Mouse (Mus musculus) lung, embryonic 15.5 days (tissue): ENCODE results near the gene B3galt4. TPM values are rescaled to one million over a fixed set of nuclear protein-coding genes. Genes with fewer than 3 reads are reported as not detected.

Experiments used
- ATAC-seq: fragments of 200-750 bp; cut with Nextera tagmentation; 2 replicates; pipeline ENCODE4 v1.8.0; 2017; ENCODE audit warnings: moderate number of reproducible peaks, borderline replicate concordance; ENCODE audit not compliant: low FRiP score, low TSS enrichment; ENCODE audit errors: extremely low read depth
- H3K27ac ChIP-seq: fragments of 300-500 bp; sonication (generic); 2 replicates; pipeline ENCODE4 v1.5.1; 2015; ENCODE audit warnings: moderate library complexity, mild to moderate bottlenecking, inconsistent platforms
- H3K27me3 ChIP-seq: fragments of 300-500 bp; sonication (generic); 2 replicates; pipeline ENCODE4 v1.6.1; 2015; ENCODE audit warnings: inconsistent platforms
- H3K36me3 ChIP-seq: fragments of 300-500 bp; sonication (generic); 2 replicates; pipeline ENCODE4 v1.6.1; 2015; ENCODE audit warnings: inconsistent platforms
- H3K4me1 ChIP-seq: fragments of 300-500 bp; sonication (generic); 2 replicates; pipeline ENCODE4 v1.6.1; 2015; ENCODE audit warnings: inconsistent platforms
- H3K4me2 ChIP-seq: fragments of 300-500 bp; sonication (generic); 2 replicates; pipeline ENCODE4 v1.6.1; 2015; ENCODE audit warnings: inconsistent platforms, mild to moderate bottlenecking, moderate library complexity
- H3K4me3 ChIP-seq: fragments of 300-500 bp; sonication (generic); 2 replicates; pipeline ENCODE4 v1.5.1; 2015; ENCODE audit warnings: mild to moderate bottlenecking, inconsistent platforms
- H3K9ac ChIP-seq: fragments of 300-500 bp; sonication (generic); 2 replicates; pipeline ENCODE4 v1.6.1; 2015; ENCODE audit warnings: inconsistent platforms
- H3K9me3 ChIP-seq: fragments of 300-500 bp; sonication (generic); 2 replicates; pipeline ENCODE4 v1.6.1; 2016; ENCODE audit warnings: inconsistent platforms
- WGBS: fragments of 180-500 bp; shearing (Covaris S2); methylation state at CpG from one replicate; pipeline ENCODE4 v1.1.7; 2015; 5-methylcytosine and 5-hydroxymethylcytosine counted together
- polyA plus RNA-seq: library from polyadenylated mRNA; unstranded; fragments of >200 nt; fragmentation: Nextera tagmentation; extraction: Ambion mirVana; gene quantifications from 2 replicates; pipeline ENCODE4 v1.2.1, GENCODE M21; 2015

The B3galt4 gene
- polyA plus RNA-seq, 1 experiment from 2014 or later, result 3.8 TPM

DNA sequence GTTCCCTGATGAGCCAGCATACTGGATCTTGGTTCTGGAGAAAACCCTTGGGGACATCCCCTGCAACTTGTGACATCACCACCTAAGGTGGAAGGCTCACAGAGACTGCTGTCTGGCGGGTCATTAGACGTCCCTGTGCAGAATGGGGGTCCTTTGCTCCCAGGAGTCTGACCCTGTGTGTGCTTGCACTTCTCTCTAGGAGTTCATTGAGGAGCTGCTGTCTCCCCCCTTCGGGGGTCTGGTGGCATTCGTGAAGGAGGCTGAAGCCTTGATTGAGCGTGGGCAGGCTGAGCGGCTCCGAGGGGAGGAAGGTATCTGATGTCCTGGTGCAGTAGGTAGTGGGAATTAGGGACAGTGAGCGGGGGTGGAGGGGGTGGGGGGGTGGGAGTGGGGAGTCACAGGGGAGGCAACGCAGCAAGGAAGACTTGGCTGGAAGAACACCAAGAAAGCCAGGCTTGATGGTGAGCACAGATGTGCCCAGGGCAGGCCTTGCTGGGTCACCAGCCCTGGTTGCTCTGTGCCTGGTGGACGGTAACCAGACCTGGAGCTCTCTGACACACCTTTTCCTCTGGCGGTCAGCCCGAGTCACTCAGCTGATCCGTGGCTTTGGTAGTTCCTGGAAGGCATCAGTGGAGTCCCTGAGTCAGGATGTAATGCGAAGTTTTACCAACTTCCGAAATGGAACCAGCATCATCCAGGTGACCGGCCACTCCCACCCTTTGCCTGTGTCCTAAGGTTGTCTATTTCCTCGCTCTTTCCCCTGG is 14.0 kb upstream of the B3galt4 start:
- H3K9ac ChIP-seq, result no peak overlapping the region
- H3K4me3 ChIP-seq, result no peak overlapping the region
- H3K27ac ChIP-seq, result no peak overlapping the region
- no peaks in the 10 kb centered on the region for H3K4me1 ChIP-seq
- no peak overlapping the region for H3K4me2 ChIP-seq
- 88% methylated on average over 17 of the region's 17 CpGs for WGBS
- H3K9me3 ChIP-seq, result no peaks in the 10 kb centered on the region
- no peaks in the 10 kb centered on the region for H3K27me3 ChIP-seq
- no peak for ATAC-seq
- peaks cover 38% of the 10 kb centered on the region for H3K36me3 ChIP-seq

DNA sequence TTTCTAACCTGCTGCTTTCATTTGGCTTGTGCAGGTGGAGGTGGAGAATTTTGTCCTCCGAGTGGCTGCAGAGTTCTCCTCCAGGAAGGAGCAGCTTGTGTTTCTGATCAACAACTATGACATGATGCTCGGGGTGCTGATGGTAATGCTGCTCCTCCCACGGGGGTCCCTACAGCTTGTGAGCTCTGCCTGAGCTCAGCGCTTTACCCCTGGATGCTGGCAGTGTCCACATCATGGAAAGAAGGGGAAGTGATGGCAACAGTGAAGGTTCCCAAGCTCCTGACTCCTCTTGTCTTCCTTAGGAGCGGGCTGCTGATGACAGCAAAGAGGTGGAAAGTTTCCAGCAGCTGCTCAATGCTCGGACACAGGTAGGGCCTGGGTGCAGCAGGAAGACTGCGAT is 11.6 kb upstream of the B3galt4 start:
- no peaks in the 10 kb centered on the region for H3K9me3 ChIP-seq
- WGBS, result 89% methylated on average over 7 of the region's 7 CpGs
- H3K27me3 ChIP-seq, result no peaks in the 10 kb centered on the region
- no peaks in the 10 kb centered on the region for H3K4me1 ChIP-seq
- H3K36me3 ChIP-seq, result peaks cover 56% of the 10 kb centered on the region
- no peak overlapping the region for H3K4me3 ChIP-seq
- ATAC-seq, result no peak
- no peak overlapping the region for H3K9ac ChIP-seq
- H3K27ac ChIP-seq, result no peak overlapping the region
- H3K4me2 ChIP-seq, result no peak overlapping the region

DNA sequence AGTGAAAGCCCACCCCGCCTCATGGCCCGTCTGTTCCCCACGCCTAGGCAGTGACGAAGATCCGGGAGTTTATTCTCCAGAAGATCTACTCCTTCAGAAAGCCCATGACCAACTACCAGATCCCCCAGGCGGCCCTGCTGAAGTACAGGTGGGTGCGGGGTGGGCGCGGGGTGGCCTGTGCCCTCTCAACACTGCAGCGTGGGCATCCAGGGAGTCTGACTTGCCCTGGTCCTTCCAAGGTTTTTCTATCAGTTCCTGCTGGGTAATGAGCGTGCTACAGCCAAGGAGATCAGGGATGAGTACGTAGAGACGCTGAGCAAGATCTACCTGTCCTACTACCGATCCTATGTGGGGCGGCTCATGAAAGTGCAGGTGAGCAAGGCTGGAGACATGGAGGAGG is 8.7 kb upstream of the B3galt4 start:
- 91% methylated on average over 15 of the region's 15 CpGs for WGBS
- no peak overlapping the region for H3K4me2 ChIP-seq
- no peak overlapping the region for H3K27ac ChIP-seq
- ATAC-seq, result no peak
- no peak overlapping the region for H3K4me3 ChIP-seq
- no peak overlapping the region for H3K9ac ChIP-seq
- peaks cover 9% of the 10 kb centered on the region; the same call in 1 of the 2 replicates for H3K4me1 ChIP-seq
- H3K27me3 ChIP-seq, result no peaks in the 10 kb centered on the region
- no peaks in the 10 kb centered on the region for H3K9me3 ChIP-seq
- peaks cover 51% of the 10 kb centered on the region for H3K36me3 ChIP-seq

DNA sequence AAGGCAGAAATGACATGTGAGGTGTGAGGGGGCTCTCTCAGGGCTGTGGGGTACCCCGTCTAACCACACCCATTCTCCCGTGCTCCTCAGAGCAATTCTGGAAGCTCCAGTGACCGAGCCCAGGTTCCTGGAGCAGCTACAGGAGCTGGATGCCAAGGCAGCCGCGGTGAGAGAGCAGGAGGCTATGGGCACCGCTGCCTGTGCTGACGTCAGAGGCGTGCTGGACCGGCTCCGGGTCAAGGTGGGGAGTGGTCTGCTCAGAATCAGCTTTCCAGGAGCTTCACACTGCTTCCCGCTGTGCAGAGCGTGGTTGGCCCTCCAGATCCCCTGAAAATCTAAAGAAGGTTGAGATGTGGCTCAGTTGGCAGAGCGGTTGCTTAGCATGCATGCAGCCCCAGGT is 7.8 kb upstream of the B3galt4 start:
- WGBS, result 94% methylated on average over 13 of the region's 13 CpGs
- H3K9me3 ChIP-seq, result no peaks in the 10 kb centered on the region
- no peaks in the 10 kb centered on the region for H3K27me3 ChIP-seq
- H3K4me3 ChIP-seq, result no peak overlapping the region
- peaks cover 14% of the 10 kb centered on the region for H3K4me1 ChIP-seq
- no peak overlapping the region for H3K27ac ChIP-seq
- no peak overlapping the region for H3K9ac ChIP-seq
- H3K4me2 ChIP-seq, result no peak overlapping the region
- H3K36me3 ChIP-seq, result peaks cover 50% of the 10 kb centered on the region
- ATAC-seq, result no peak

DNA sequence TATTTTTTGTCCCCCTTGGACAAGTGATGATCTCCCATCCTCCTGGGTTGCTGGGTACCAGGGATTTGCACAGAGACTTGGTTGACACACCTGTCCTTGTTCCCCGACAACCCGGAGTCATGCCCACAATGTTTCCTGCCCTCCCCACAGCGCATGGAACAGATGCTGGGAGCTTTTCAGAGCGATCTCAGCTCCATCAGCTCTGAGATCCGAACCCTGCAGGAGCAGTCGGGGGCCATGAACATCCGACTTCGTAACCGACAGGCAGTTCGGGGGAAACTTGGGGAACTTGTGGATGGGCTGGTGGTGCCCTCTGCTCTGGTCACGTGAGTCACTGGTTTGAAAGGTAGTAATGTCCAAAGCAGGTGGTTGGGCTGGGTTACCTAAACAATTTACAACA is 7.2 kb upstream of the B3galt4 start:
- H3K9me3 ChIP-seq, result no peaks in the 10 kb centered on the region
- WGBS, result 91% methylated on average over 11 of the region's 11 CpGs
- H3K4me1 ChIP-seq, result peaks cover 21% of the 10 kb centered on the region
- H3K27me3 ChIP-seq, result no peaks in the 10 kb centered on the region
- H3K9ac ChIP-seq, result no peak overlapping the region
- H3K4me3 ChIP-seq, result no peak overlapping the region
- no peak overlapping the region for H3K4me2 ChIP-seq
- H3K36me3 ChIP-seq, result peaks cover 52% of the 10 kb centered on the region
- ATAC-seq, result no peak
- no peak overlapping the region for H3K27ac ChIP-seq

DNA sequence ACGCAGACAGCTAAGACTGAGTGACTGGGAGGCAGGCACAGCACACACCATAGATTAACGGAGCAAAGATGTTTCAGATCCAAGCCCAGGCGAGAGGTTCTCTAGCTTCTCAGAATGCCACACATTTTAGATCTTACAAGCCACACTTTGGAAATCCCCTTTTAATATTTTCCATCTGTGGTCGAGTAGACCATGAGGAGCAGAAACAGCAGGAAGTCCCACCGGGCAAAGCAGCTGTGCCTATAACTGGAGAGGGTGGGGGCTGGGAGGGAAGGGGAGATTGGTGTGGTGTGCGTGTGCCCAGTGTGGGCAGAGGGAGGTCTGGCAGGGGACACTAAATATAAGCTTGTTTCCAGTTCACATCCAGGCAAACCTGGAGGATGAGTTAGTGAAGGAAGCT is 6.2 kb upstream of the B3galt4 start:
- H3K27me3 ChIP-seq, result no peaks in the 10 kb centered on the region
- no peaks in the 10 kb centered on the region for H3K9me3 ChIP-seq
- no peak for ATAC-seq
- peaks cover 52% of the 10 kb centered on the region for H3K36me3 ChIP-seq
- H3K27ac ChIP-seq, result no peak overlapping the region
- H3K4me3 ChIP-seq, result no peak overlapping the region
- 82% methylated on average over 6 of the region's 6 CpGs for WGBS
- H3K9ac ChIP-seq, result no peak overlapping the region
- peaks cover 31% of the 10 kb centered on the region for H3K4me1 ChIP-seq
- H3K4me2 ChIP-seq, result no peak overlapping the region

DNA sequence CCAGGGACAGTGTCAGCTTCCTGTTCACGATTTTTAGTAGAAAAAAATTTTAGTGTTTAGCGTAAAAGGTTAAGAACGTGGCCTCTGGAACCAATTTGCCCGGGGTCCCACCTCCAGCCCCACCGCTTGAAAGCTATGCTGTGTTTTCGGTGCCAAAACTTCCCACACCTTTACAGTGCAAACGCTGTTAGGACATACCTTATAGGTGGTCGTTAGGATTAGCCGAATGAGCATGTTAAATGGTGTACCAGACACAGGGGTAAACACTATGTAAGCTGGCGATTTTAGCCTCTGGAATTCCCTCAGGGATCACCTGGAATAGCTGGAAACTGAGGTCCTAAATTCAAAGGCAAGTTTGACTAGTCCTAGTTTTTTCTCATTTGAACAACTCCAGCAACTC is 5.0 kb upstream of the B3galt4 start:
- Histone ChIP-seq H3K27ac (peak overlapping the region; percentile 85; the same call in 1 of the 2 replicates), H3K36me3 (peaks cover 52% of the 10 kb centered on the region)
- 5% methylated on average over 10 of the region's 10 CpGs for WGBS

DNA sequence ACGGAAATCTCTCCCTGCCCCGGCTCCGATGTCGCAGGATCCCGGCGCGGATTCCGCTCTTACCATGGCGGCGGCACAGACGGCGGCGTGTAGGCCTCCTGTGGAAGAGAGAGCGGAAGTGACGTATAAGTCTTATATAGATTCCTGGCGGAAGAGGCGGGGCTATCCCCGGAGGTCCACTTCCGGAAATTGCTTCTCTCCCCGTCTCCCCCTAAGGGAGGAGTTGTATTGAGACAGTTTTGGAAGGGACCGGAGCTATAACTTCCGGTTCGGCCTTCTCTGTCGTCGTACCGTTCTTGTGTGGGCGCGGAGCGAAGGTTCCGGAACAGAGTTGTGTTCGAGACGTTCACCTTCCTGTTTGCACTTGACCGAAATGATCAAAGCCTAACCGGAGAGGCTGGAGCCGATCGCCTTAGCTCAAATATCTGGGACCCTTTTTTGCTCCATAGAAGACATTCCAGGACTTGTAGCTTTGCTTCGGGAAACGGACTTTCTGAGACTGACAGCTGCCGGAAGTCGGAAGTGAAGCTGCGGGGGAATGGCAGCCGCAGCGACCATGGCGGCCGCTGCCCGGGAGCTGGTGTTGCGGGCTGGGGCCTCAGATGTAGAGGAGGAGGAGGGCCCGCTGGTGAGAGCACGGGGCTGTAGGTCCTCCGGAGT is 4.4 kb upstream of the B3galt4 start, which contains the start of the genes Vps52 and Rps18:
Vps52 (plus strand) TSS at position 258 of the 660 bp plus-strand sequence.
Rps18 (minus strand) TSS at position 447 of the 660 bp plus-strand sequence.
- WGBS, result under 1% methylated on average over 50 of the region's 50 CpGs
- Histone ChIP-seq H3K27me3 (no peaks in the 10 kb centered on the region), H3K9me3 (no peaks in the 10 kb centered on the region), H3K36me3 (peaks cover 48% of the 10 kb centered on the region), H3K4me1 (peaks cover 48% of the 10 kb centered on the region), H3K4me3 (peak within 1 kb of the TSS; percentile 75), H3K27ac (peak within 1 kb of the TSS; percentile 88), H3K4me2 (peak within 1 kb of the TSS; percentile 82), H3K9ac (peak within 1 kb of the TSS; percentile 94)
- ATAC-seq, result peak; percentile 86

More for the DNA sequence above, 5.0 kb upstream of the B3galt4 start:
- no peaks in the 10 kb centered on the region for H3K27me3 ChIP-seq
- H3K9ac ChIP-seq, result peak overlapping the region; percentile 78
- peak overlapping the region; percentile 75 for H3K4me3 ChIP-seq
- H3K9me3 ChIP-seq, result no peaks in the 10 kb centered on the region
- H3K4me2 ChIP-seq, result peak overlapping the region; percentile 82
- no peak for ATAC-seq
- H3K4me1 ChIP-seq, result peaks cover 42% of the 10 kb centered on the region

DNA sequence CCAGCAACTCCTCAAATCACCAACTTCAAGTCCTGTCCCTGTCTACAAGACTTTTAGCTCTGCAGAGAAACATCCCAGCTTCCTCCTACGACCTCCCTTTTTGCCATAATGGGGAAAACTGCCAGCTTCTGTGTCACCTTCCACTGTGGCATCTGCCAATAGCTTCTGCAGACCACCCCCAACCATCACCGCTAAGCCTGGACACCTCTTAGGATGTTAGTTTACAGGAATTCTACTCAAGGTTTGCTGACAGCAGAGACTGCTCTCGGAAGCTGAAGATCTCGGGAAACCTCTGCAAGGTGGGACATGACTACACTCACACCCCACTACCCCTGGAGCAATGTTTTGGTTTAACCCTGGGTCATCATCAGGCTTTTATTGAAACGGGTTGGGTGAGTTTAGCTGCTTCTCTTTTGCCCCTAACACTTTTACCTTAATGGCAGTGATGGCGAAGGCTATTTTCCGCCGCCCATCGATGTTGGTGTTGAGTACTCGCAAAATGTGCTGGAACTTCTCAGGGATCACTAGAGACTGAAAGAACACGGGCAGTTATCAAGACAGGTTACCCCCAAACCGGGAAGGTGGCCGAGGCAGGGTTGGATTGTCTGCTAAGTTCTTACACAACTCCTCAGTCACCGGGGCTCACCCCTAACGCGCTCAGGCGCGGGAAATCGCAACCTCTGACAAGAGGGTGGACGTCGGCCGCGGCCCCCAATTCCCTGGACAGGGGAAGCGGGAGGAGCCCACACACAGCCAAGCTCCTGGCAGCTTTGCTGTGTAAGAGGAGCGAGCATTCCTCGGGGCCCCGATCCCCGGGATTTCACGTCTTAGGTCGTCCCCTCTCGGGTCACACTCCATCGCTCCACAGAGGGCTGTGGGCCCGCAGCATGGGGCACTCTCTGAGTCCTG is 3.6 kb upstream of the B3galt4 start:
- Histone ChIP-seq H3K4me1 (peaks cover 55% of the 10 kb centered on the region), H3K36me3 (peaks cover 44% of the 10 kb centered on the region), H3K27me3 (no peaks in the 10 kb centered on the region), H3K9ac (peak overlapping the region; percentile 94), H3K4me3 (peak overlapping the region; percentile 75), H3K4me2 (peak overlapping the region; percentile 76), H3K9me3 (no peaks in the 10 kb centered on the region), H3K27ac (peak overlapping the region; percentile 88)
- peak; percentile 23 for ATAC-seq
- under 1% methylated on average over 33 of the region's 33 CpGs for WGBS

DNA sequence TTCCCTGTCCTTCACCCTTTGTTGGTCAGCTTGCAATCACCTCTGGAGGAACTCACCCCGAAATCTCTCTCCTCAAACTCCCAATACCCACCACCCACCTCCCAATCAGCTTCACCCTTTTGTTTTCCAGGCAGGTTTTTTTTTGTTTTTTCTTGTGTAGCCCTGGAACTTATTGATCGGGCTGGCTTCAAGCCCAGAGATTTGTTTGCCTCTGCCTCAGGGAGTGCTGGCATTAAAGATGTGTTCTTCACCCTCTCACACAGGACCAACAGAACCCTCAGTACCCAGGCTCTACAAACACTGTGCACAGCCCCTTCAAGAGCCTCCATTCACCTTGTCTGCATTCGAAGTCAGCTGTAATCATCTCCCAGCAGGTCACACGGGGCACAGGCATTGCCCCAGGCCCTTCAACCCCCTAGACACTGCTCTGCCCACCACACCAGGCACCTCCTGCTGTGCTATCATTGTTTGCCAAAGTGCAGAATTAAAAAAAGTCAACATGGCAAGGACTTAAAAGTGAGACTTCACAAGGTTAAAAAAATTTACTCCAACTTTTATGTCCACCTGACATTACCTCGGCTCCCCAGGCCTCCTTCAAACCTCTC is 2.8 kb upstream of the B3galt4 start:
- Histone ChIP-seq H3K9me3 (no peaks in the 10 kb centered on the region), H3K4me3 (peak overlapping the region; percentile 75), H3K4me1 (peaks cover 55% of the 10 kb centered on the region), H3K9ac (peak overlapping the region; percentile 94), H3K27me3 (no peaks in the 10 kb centered on the region), H3K36me3 (peaks cover 37% of the 10 kb centered on the region), H3K4me2 (peak overlapping the region; percentile 76), H3K27ac (peak overlapping the region; percentile 42; the same call in 1 of the 2 replicates)
- 37% methylated on average over 5 of the region's 5 CpGs for WGBS
- ATAC-seq, result no peak

DNA sequence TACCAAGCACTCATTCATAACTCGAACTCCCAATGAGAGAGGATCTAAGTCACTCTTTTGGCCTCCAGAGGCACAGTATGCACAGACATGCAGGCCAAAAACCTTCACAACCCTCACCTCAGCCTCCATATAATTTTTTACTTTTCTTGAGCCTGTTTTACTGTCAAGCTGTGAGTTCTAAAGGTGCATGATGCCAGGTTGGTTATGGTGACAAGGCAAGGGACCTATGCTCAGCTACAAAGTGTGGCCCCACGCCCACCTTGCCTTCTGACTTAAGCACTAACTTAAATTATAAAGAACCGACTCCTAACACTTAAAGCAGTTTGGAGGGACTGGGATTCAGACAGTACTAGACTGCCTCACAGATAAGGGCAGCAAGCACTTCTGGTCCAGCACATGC is 2.0 kb upstream of the B3galt4 start:
- Histone ChIP-seq H3K4me2 (peak overlapping the region; percentile 76), H3K27me3 (no peaks in the 10 kb centered on the region), H3K27ac (0 out of 2 replicates have a peak overlapping the region, but pooled peaks have one; percentile 1), H3K9ac (peak overlapping the region; percentile 94; the same call in 1 of the 2 replicates), H3K4me1 (peaks cover 55% of the 10 kb centered on the region), H3K4me3 (0 out of 2 replicates have a peak overlapping the region, but pooled peaks have one; percentile 1), H3K9me3 (no peaks in the 10 kb centered on the region), H3K36me3 (peaks cover 36% of the 10 kb centered on the region)
- ATAC-seq, result no peak
- 69% methylated on average over 3 of the region's 3 CpGs for WGBS
